Mouse (Mus musculus) stomach, embryonic 16.5 days (tissue): Measurements from ENCODE around the gene Slc25a47. TPM values are rescaled to one million over a fixed set of nuclear protein-coding genes. Genes with fewer than 3 reads are reported as not detected.

Experiments
- ATAC-seq: fragments of 200-750 bp; cut with Nextera tagmentation; 2 replicates; pipeline ENCODE4 v1.8.0; 2017; ENCODE audit warnings: moderate number of reproducible peaks, moderate TSS enrichment; ENCODE audit not compliant: insufficient read depth, low FRiP score
- H3K27ac ChIP-seq: fragments of 300-500 bp; sonication (generic); 2 replicates; pipeline ENCODE4 v1.5.1; 2014; ENCODE audit warnings: low read length
- H3K27me3 ChIP-seq: fragments of 300-500 bp; sonication (generic); 2 replicates; pipeline ENCODE4 v1.6.1; 2014; ENCODE audit warnings: low read length, control low read depth, mixed read lengths; ENCODE audit not compliant: control insufficient read depth, insufficient read depth
- H3K36me3 ChIP-seq: fragments of 300-500 bp; sonication (generic); 2 replicates; pipeline ENCODE4 v1.6.1; 2014; ENCODE audit warnings: low read length; ENCODE audit not compliant: control insufficient read depth, insufficient read depth
- H3K4me1 ChIP-seq: fragments of 300-500 bp; sonication (generic); 2 replicates; pipeline ENCODE4 v1.6.1; 2014; ENCODE audit warnings: low read length, control low read depth, mixed read lengths; ENCODE audit not compliant: control insufficient read depth, insufficient read depth
- H3K4me2 ChIP-seq: fragments of 300-500 bp; sonication (generic); 2 replicates; pipeline ENCODE4 v1.6.1; 2014; ENCODE audit warnings: low read depth, low read length, mixed read lengths
- H3K4me3 ChIP-seq: fragments of 300-500 bp; sonication (generic); replicated peaks from 2 replicates; pipeline ENCODE4 v1.5.1; 2014; ENCODE audit warnings: mild to moderate bottlenecking, low read length
- H3K9ac ChIP-seq: fragments of 300-500 bp; sonication (generic); 2 replicates; pipeline ENCODE4 v1.6.1; 2014; ENCODE audit warnings: low read length
- H3K9me3 ChIP-seq: fragments of 300-500 bp; sonication (generic); replicated peaks from 2 replicates; pipeline ENCODE4 v1.6.1; 2016; ENCODE audit warnings: low read length, control low read depth; ENCODE audit not compliant: control insufficient read depth
- WGBS: fragments of 180-500 bp; shearing (Covaris S2); extraction: QIAGEN DNeasy Blood & Tissue Kit; methylation state at CpG from one replicate; pipeline ENCODE4 v1.1.7; 2014; 5-methylcytosine and 5-hydroxymethylcytosine counted together
- polyA plus RNA-seq: library from polyadenylated mRNA; unstranded; fragments of >200 nt; fragmentation: Nextera tagmentation; extraction: Ambion mirVana; gene quantifications from 2 replicates; pipeline ENCODE4 v1.2.1, GENCODE M21; 2015

Gene Slc25a47
- polyA plus RNA-seq, 1 experiment from 2014 or later: 10.0 TPM

DNA sequence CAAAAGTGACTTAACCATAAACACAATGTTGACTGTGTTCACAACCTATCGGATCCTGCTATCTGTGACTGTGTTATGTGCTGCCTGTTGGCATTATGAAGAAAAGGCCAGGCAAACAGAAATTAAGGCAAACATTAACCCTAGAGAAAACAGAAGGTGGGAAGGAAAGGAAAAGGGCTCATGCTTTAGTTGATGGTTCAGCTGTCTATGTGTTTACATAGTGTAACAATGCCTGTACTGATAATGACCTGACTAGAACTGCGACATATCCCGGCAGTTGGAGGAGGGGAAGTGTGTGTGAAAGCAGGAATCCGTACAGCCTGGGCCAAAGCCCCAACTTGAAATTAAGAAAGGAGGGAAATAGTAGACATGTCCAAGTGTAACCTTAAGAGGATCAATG, 51.2 kb downstream of the Slc25a47 start:
- Histone ChIP-seq H3K9me3 (no peaks in the 10 kb centered on the region), H3K9ac (no peak overlapping the region), H3K4me3 (no peak overlapping the region), H3K4me1 (peaks cover 7% of the 10 kb centered on the region; the same call in 1 of the 2 replicates), H3K27me3 (no peaks in the 10 kb centered on the region), H3K36me3 (peaks cover 16% of the 10 kb centered on the region; the same call in 1 of the 2 replicates), H3K4me2 (no peak overlapping the region), H3K27ac (peak overlapping the region; percentile 21; the same call in 1 of the 2 replicates)
- ATAC-seq: peak; percentile 88
- WGBS: 49% methylated on average over 4 of the region's 4 CpGs

DNA sequence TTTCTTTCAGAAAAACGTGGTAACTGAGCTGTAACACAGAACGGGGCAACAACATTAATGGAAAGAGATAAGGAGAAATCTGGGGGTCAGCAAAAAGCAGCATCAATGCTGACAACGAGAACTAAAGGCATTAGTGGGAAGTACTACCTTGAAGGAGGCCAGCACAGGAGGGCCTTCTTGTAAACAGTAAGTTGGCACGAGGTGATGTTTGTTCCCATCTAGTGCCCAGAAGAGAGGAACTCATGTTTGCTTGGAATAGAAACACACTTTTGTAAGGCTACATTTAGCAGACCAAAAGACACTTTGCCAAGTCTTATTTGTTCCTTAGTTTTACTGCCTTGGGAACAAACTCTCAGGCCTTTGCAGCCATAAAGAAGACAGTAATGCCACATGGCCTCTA, 52.8 kb downstream of the Slc25a47 start:
- no peak for ATAC-seq
- Histone ChIP-seq H3K9me3 (no peaks in the 10 kb centered on the region), H3K4me1 (peaks cover 21% of the 10 kb centered on the region; the same call in 1 of the 2 replicates), H3K27ac (no peak overlapping the region), H3K4me2 (no peak overlapping the region), H3K36me3 (peaks cover 16% of the 10 kb centered on the region; the same call in 1 of the 2 replicates), H3K9ac (no peak overlapping the region), H3K4me3 (no peak overlapping the region), H3K27me3 (no peaks in the 10 kb centered on the region)
- WGBS: 56% methylated on average over 4 of the region's 4 CpGs

DNA sequence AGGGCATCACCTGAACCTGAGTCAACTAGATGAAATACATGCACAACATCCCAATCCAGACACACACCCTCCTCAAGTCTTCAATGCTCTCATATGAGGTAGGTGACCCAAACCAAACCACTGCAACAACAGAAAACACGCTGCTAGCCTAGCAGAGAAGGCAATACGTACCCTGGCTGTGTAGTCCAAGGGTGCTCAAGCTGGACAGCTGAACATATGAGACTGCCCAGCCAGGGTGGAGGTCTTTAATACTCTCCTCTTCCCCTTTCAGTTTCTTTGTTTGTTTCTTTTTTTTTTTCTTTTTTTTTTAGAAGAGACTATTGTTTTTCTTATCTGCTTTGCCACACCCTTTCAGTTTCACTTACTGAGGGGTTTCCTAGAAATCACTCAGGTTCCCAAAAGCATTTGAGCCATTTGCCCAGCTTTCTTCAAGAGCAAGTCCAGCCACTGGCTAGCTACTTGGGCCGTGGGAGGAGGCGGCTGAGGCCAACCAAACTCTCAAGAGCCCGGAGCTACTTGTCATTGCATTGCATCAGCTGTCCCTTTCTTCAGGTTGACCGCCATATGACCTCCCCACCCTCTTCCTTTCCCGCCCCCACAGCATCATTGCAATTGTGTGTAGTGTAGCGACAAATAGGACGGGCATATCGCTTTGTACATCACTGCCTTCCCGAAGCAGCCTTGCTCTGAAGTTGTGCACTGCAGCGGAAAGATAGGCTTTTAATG, 57.3 kb downstream of the Slc25a47 start, which contains the start of gene Wdr25:
Gene Wdr25, plus strand, starts transcription at position 643 of the 726 bp plus-strand sequence.
- peak within 1 kb of the TSS; percentile 83 for H3K9ac ChIP-seq
- H3K27ac ChIP-seq: peak within 1 kb of the TSS; percentile 28; the same call in 1 of the 2 replicates
- H3K36me3 ChIP-seq: peaks cover 2% of the 10 kb centered on the region; the same call in 1 of the 2 replicates
- 18% methylated on average over 12 of the region's 12 CpGs for WGBS
- peak within 1 kb of the TSS; percentile 74 for H3K4me2 ChIP-seq
- ATAC-seq: no peak
- H3K4me1 ChIP-seq: peaks cover 18% of the 10 kb centered on the region; the same call in 1 of the 2 replicates
- no peaks in the 10 kb centered on the region for H3K27me3 ChIP-seq
- H3K9me3 ChIP-seq: no peaks in the 10 kb centered on the region
- peak within 1 kb of the TSS; percentile 79 for H3K4me3 ChIP-seq

DNA sequence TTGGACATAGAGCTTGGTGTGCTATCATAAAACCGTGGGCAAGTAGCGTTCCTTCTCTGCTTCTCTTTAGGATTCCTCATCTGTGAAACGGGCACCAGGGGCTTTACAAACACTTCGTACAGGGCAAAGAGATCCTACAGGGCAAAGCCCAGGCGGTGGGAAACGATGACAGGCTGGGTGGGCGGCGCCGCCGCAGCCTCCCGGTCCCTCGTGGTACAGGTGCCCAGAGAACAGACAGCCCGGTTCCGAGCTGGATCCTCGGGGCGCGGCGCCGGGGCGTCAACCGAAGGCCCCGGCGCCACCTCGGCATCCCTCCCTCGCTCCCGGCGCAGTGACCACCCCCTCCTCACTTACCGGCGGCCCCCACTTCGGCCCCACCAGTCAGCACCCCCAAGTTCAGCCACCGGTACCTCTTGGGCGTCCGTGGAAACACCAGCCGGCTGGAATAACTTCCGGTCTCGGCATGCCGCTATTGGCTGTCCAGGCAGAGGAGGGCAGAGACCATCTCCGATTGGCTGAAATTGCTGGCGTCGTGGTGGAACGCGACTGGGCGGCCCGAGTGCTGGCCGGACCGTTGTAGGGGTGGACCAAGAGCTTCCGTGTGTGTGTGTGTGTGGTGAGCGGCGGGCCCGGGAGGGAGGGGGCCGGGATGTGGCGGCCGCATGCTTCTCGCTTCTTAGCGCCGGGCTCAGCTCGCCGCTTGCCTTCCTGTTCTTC, 58.0 kb downstream of the Slc25a47 start, which contains the start of gene Wars:
Gene Wars, minus strand, starts transcription at position 460 of the 717 bp plus-strand sequence.
- peak within 1 kb of the TSS; percentile 74 for H3K4me2 ChIP-seq
- peak; percentile 100 for ATAC-seq
- no peaks in the 10 kb centered on the region for H3K27me3 ChIP-seq
- no peaks in the 10 kb centered on the region for H3K9me3 ChIP-seq
- peak within 1 kb of the TSS; percentile 28; the same call in 1 of the 2 replicates for H3K27ac ChIP-seq
- peaks cover 18% of the 10 kb centered on the region; the same call in 1 of the 2 replicates for H3K4me1 ChIP-seq
- WGBS: under 1% methylated on average over 58 of the region's 58 CpGs
- peak within 1 kb of the TSS; percentile 79 for H3K4me3 ChIP-seq
- peak within 1 kb of the TSS; percentile 83 for H3K9ac ChIP-seq
- H3K36me3 ChIP-seq: no peaks in the 10 kb centered on the region

- Histone ChIP-seq H3K4me1 (peaks cover 18% of the 10 kb centered on the region; the same call in 1 of the 2 replicates), H3K27me3 (no peaks in the 10 kb centered on the region), H3K9ac (peak overlapping the region; percentile 83), H3K9me3 (no peaks in the 10 kb centered on the region), H3K4me2 (peak overlapping the region; percentile 74), H3K4me3 (peak overlapping the region; percentile 79), H3K36me3 (no peaks in the 10 kb centered on the region), H3K27ac (0 out of 2 replicates have a peak overlapping the region, but pooled peaks have one; percentile 1)
- ATAC-seq: peak; percentile 22; the same call in 1 of the 2 replicates
- 1% methylated on average over 7 of the region's 7 CpGs for WGBS
These were observed 58.6 kb downstream of the Slc25a47 start for GRCm38 (mm10) chr12:108894432-108894816.

DNA sequence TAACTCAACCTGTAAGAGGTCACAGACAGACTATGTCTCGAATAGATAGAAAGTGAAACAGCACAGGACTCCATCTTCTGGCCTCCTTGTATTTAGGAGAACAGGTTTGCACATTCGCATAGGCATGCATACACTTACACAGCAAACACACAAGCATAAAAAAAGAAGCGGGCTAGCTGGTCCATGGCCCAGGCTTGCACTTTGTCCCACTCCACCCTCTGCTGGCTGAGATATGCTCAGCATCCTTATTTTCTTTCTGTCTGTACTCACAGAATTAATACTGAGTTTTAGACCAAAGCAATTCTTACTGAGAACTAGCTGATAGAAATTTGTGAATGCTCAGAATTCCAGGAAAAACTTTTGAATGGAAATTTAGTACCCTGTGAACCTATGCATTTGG, 60.2 kb downstream of the Slc25a47 start:
- WGBS: 58% methylated on average over 3 of the region's 3 CpGs
- H3K9ac ChIP-seq: no peak overlapping the region
- no peak for ATAC-seq
- H3K9me3 ChIP-seq: no peaks in the 10 kb centered on the region
- H3K4me1 ChIP-seq: peaks cover 18% of the 10 kb centered on the region; the same call in 1 of the 2 replicates
- no peaks in the 10 kb centered on the region for H3K27me3 ChIP-seq
- H3K4me3 ChIP-seq: no peak overlapping the region
- no peak overlapping the region for H3K27ac ChIP-seq
- H3K36me3 ChIP-seq: no peaks in the 10 kb centered on the region
- H3K4me2 ChIP-seq: no peak overlapping the region

DNA sequence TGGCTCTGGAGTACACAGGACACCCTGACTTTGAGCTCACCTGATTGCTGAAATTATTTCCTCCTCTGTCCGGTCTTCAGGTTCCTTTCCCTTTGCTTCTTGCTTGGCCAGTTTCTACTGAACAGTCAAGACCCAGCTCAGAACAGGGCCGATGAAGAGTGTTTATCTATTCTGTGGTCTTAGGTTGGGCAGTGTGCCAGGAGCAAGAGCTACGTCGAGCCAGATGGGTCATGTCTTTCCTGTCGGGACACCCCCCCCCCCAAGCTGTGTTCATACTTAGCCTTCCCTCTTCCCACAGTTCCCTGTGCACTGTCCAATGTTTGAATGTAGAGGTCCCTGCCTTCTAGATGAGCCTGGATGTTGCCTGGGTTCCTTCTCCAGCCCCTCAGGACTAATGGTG, 65.5 kb downstream of the Slc25a47 start:
- Histone ChIP-seq H3K9ac (no peak overlapping the region), H3K4me3 (no peak overlapping the region), H3K36me3 (no peaks in the 10 kb centered on the region), H3K27me3 (no peaks in the 10 kb centered on the region), H3K9me3 (no peaks in the 10 kb centered on the region), H3K4me2 (no peak overlapping the region), H3K27ac (peak overlapping the region; percentile 66), H3K4me1 (peaks cover 28% of the 10 kb centered on the region)
- WGBS: 27% methylated on average over 5 of the region's 5 CpGs
- peak; percentile 46 for ATAC-seq

DNA sequence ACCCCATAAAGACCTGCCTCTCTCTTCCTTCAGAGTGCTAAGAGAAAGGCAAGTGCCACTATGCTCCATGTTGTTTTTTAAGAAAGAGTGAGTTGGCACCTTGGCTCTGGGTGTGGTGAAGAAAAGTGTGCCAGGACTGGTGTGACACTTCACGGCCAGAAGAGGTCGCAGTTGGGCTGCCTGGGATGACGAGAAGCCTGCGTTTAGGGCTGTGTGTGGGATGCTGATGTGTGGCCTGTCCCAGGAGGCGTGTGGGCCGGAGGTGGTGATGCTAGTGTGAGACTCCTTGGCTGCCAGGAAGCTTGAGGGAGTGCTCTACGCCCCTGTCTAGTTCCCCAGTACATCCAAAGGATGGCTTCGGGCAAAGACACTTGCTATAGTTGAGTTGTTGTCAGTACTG, 67.1 kb downstream of the Slc25a47 start:
- Histone ChIP-seq H3K27me3 (no peaks in the 10 kb centered on the region), H3K9me3 (no peaks in the 10 kb centered on the region), H3K27ac (no peak overlapping the region), H3K4me2 (no peak overlapping the region), H3K4me1 (peaks cover 29% of the 10 kb centered on the region), H3K36me3 (no peaks in the 10 kb centered on the region), H3K9ac (no peak overlapping the region), H3K4me3 (no peak overlapping the region)
- ATAC-seq: no peak; the same call in 1 of the 2 replicates
- 21% methylated on average over 8 of the region's 8 CpGs for WGBS
